25 mouse cellular contexts compared by ENCODE assay signal in genomic region chr15:93686385-93686784, GRCm38 (mm10).
DNase-seq lines count a peak whose midpoint lies in the region; ATAC-seq lines count a peak whose summit lies in the region.
"Had no signal": no experiment of that assay in that cellular context is flagged by ENCODE, and none has a peak within 500 bp of the region (broad histone marks: within the 10 kb centered on the region; RNA-seq: fewer than 3 reads in every experiment).

No protein-coding gene starts in this region.

- H3K9ac ChIP-seq in heart, embryonic 14.5 days (ENCODE audit: low read length): peak overlapping the region; percentile 54; the same call in 1 of the 2 replicates
- H3K9ac ChIP-seq: embryonic facial prominence, embryonic 15.5 days; hindbrain, embryonic 13.5 days had no signal

- WGBS in heart, embryonic 10.5 days: 16% methylated on average over 9 of the region's 9 CpGs
- 46% methylated on average over 9 of the region's 9 CpGs for WGBS in embryonic facial prominence, embryonic 10.5 days
- WGBS in heart, embryonic 14.5 days: 12% methylated on average over 9 of the region's 9 CpGs

- no peaks in the 10 kb centered on the region for H3K27me3 ChIP-seq in heart, embryonic 10.5 days (ENCODE audit: insufficient read depth, poor library complexity, severe bottlenecking)
- no peaks in the 10 kb centered on the region for H3K27me3 ChIP-seq in embryonic facial prominence, embryonic 10.5 days (replicated peaks; ENCODE audit: low read depth, poor library complexity, severe bottlenecking)
- no peaks in the 10 kb centered on the region for H3K27me3 ChIP-seq in heart, embryonic 14.5 days (ENCODE audit: control insufficient read depth, insufficient read depth, low read length)
- H3K27me3 ChIP-seq: CH12.LX; embryonic facial prominence, embryonic 15.5 days; hindbrain, embryonic 13.5 days; Patski had no signal

- H3K4me3 ChIP-seq in heart, embryonic 10.5 days: peak overlapping the region; percentile 25
- H3K4me3 ChIP-seq in embryonic facial prominence, embryonic 10.5 days: no peak overlapping the region
- 0 out of 4 replicates have a peak overlapping the region, but pooled peaks of 1 of the 2 experiments have one; percentile 0 for H3K4me3 ChIP-seq in heart, embryonic 14.5 days (ENCODE audit: control insufficient read depth in 1 of 2, insufficient read depth in 1 of 2, low read depth in 1 of 2, low read length in 2 of 2)
- H3K4me3 ChIP-seq: embryonic facial prominence, embryonic 15.5 days; erythroblast, embryonic 14.5 days; forebrain, embryonic 10.5 days; gastrocnemius, adult 2 months; hindbrain, embryonic 13.5 days had no signal

- DNase-seq in heart, embryonic 10.5 days (ENCODE audit: low spot score): no peak
- DNase-seq in heart, adult 8-10 months (ENCODE audit: low spot score): no peak
- no peak for DNase-seq in embryonic facial prominence, embryonic 10.5 days (ENCODE audit: low spot score)
- peak; percentile 16 for DNase-seq in heart, postnatal 4 days
- no peak for DNase-seq in spleen, postnatal 10 days (ENCODE audit: low spot score in 2 of 2)
- no peak for DNase-seq in gastrocnemius, postnatal 36 days
- DNase-seq: adrenal gland, adult 2 months; adrenal gland, postnatal 25 days; cerebellum, adult 18-20 months; cerebellum, adult 9-11 months; cerebellum, postnatal 36 days; gastrocnemius, adult 2 months; gastrocnemius, postnatal 25 days; kidney, adult 11 months; kidney, adult 9 months had no signal

- intact Hi-C loops in gastrocnemius, postnatal 36 days (cut with DNase I): no loop called here

- no peaks in the 10 kb centered on the region for H3K9me3 ChIP-seq in heart, embryonic 10.5 days
- H3K9me3 ChIP-seq in embryonic facial prominence, embryonic 10.5 days: no peaks in the 10 kb centered on the region
- H3K9me3 ChIP-seq in heart, embryonic 14.5 days (ENCODE audit: control insufficient read depth, low read length): no peaks in the 10 kb centered on the region
- H3K9me3 ChIP-seq: embryonic facial prominence, embryonic 15.5 days; forebrain, embryonic 10.5 days; hindbrain, embryonic 13.5 days had no signal

- peaks cover 30% of the 10 kb centered on the region for H3K4me1 ChIP-seq in heart, embryonic 10.5 days
- peaks cover 5% of the 10 kb centered on the region; the same call in 1 of the 2 replicates for H3K4me1 ChIP-seq in embryonic facial prominence, embryonic 10.5 days
- peaks cover 30 to 31% of the 10 kb centered on the region in 2 experiments for H3K4me1 ChIP-seq in heart, embryonic 14.5 days (ENCODE audit: control insufficient read depth in 2 of 2, insufficient read depth in 2 of 2, low read length in 2 of 2)
- H3K4me1 ChIP-seq: forebrain, embryonic 10.5 days; hindbrain, embryonic 13.5 days had no signal

- H3K27ac ChIP-seq in heart, embryonic 10.5 days: peak overlapping the region; percentile 87
- peak overlapping the region; percentile 14; the same call in 1 of the 2 replicates for H3K27ac ChIP-seq in embryonic facial prominence, embryonic 10.5 days (replicated peaks)
- peak overlapping the region; percentile 88 to 93 for H3K27ac ChIP-seq in heart, embryonic 14.5 days (replicated peaks in 1 of 2; ENCODE audit: control insufficient read depth in 1 of 2, insufficient read depth in 1 of 2, low read depth in 2 of 2, low read length in 2 of 2)
- H3K27ac ChIP-seq: embryonic facial prominence, embryonic 15.5 days; forebrain, embryonic 10.5 days; gastrocnemius, adult 2 months; hindbrain, embryonic 13.5 days; hindbrain, postnatal 0 days had no signal

- ATAC-seq in heart, embryonic 14.5 days (ENCODE audit: insufficient number of reproducible peaks, insufficient read depth, low FRiP score, low read depth): no peak
- ATAC-seq: activated CD4-positive, CD25-positive, alpha-beta regulatory T cell, adult 4 months; forebrain, embryonic 14.5 days; hindbrain, postnatal 0 days; Patski had no signal

- no peaks in the 10 kb centered on the region for H3K36me3 ChIP-seq in heart, embryonic 10.5 days
- H3K36me3 ChIP-seq in embryonic facial prominence, embryonic 10.5 days (replicated peaks): no peaks in the 10 kb centered on the region
- no peaks in the 10 kb centered on the region for H3K36me3 ChIP-seq in heart, embryonic 14.5 days (ENCODE audit: control insufficient read depth, insufficient read depth, low read length)
- H3K36me3 ChIP-seq: embryonic facial prominence, embryonic 15.5 days; forebrain, embryonic 10.5 days; hindbrain, embryonic 13.5 days had no signal

- peak overlapping the region; percentile 40 for H3K4me2 ChIP-seq in heart, embryonic 14.5 days (ENCODE audit: low read length)
- H3K4me2 ChIP-seq: embryonic facial prominence, embryonic 15.5 days; hindbrain, embryonic 13.5 days had no signal

Comparison
In these comparisons a context has a peak if more than half of its experiments do, and no peak if none do; other contexts are left out.
1. H3K27ac ChIP-seq: peak in every context shown above with its lines; median percentile 90 in heart, embryonic 14.5 days; 87 in heart, embryonic 10.5 days; 14 in embryonic facial prominence, embryonic 10.5 days.